Mouse (Mus musculus) thymus, postnatal 4 days (tissue): ENCODE measurements around the gene Sparcl1.

Source experiments
- DNase-seq: peaks from one replicate; pipeline ENCODE4 v3.0.0; 2021

Gene Sparcl1

DNA sequence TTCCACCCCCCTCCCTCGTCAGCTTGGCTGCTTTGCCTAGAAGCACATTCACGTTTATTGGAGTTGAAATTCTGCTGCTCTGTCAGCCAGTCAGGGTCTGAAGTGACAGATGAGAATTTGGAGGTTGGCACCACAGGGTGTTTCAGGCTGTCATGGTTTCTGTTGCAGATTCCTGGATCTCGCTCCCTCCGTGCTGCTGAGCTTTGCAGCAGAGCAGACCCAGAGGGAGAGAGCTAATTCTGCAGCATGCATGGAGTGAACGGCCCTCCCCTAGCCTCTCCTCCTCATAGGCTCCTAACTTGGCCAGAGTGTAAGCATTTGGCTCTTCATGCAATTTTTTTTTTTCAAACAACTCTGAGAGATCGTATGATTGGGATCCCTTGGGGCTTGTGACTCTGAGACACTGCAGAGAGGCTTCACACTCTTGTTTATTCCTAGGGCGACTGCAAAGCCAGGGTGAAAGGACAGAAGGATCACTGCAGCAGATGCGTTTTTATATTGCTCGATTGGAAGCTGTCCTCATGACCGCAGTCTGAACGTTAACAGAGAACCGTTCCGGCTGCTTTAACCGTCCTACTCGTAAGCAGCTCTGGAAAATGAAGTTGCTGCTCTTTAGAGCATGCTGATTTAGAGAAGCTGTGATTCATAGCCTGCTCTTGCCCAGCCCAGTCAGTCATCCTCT lies at the start of gene Sparcl1:
TSS of gene Sparcl1 (minus strand) at position 243 of the 682 bp plus-strand sequence.
- no peak for DNase-seq

DNA sequence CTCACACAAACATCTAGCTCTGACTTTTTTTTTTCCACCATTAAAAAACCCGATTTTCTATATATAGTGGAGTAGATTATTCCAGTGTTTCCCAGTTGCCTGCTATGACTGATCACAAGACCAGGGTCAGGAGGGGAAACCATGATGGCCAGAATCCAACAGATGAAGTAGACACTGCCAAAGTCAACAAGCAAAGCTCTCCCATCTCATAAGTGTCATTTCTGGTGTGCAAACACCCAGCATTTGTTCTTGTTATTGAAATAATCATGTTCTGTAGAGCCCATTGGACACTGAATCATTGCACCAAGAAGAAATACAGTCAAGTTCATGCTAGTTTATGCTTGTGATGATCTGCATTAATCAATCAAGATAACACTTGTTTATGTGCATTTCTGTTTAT lies 47.9 kb upstream of the Sparcl1 start:
- no peak for DNase-seq

DNA sequence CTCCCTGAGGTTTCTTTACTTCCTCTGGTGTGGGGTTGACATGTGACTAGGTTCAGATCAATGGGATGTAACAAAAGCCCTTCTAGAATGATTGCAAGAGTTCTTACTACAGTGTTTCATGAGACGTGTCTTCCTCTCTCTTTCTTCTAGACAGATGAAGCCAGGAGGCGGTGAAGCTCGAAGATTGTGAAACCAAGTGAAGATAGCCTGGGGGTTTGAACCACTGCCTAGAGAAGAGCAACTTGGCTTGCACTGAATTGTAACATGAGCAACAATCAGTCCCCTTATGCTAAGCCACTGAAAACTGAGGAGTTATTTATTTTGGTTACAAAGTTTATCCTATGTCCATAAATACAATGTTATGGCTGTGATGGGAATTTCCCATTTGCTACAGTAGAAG lies 47.0 kb upstream of the Sparcl1 start:
- no peak for DNase-seq

DNA sequence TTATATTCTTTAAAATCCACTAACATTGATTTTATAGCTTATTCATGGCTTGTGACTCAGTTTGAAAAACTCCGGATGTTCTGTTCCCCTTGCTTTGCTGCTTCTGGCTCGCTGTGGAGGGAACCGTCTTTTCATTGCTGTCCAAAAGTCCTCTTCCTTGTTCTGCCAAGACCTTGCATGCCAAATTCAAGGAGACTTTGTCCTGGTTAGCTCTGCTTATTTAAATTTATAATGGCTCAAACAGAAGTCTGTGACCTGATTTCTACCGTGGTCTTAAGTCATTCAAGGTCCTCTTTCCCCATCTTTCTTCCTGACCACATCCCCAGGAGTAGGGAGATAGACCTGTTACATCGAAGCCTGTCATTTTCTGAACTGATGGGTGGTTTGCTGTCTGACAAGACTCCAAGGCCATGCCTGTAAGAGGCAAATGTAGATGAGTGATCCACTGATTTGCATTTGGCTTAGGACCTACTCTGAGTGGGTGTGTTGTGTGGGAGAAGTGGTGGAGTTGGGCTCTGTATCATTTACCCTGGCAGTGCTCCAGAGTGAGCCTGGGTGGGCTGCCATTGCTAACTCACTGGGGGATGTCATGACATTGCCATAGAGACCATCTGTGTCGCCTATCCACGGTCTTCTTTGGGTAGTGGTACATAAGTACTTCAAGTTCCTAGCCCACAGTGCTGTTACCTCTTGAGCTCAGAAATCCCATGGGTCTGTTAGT lies 45.0 kb upstream of the Sparcl1 start:
- DNase-seq, result no peak

DNA sequence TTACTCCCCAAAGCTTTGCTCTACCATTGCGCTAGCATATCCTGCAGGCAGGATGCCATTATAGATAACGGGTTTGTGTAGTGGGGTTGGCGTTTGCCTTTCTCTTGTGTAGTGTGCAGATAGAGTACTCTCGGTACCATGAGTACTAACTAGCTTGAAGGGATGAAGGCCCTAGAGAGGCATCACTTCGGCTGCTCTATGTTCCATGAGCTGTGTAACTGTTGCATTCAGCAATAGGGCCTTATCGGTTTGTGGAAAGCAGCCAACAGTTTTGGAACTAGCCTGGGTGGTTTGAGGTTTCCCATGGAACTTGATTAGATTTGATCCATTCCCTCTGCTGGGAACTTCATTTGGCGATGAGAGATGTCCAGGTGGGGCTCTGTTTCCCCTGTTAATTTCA lies 44.2 kb upstream of the Sparcl1 start:
- DNase-seq, result no peak

DNA sequence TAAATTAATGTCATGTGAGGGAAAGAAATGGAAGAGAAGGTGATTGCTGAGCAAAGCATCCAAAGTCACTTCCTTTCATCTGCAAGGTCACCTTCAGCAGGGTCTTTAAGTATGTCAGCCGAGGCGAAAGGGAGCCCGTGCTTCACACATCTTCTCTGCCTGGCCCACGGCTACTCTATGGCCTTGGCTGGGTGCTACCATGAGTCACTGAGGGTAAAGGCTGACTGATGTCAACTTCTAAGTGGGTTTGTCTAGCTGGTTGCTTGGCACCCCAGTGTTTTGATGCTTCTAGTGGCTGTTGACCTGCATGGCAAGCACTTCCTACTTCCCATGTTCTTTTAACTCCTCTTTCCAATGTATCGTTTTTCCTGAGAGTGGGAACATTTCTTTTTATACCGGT lies 36.7 kb upstream of the Sparcl1 start:
- no peak for DNase-seq

DNA sequence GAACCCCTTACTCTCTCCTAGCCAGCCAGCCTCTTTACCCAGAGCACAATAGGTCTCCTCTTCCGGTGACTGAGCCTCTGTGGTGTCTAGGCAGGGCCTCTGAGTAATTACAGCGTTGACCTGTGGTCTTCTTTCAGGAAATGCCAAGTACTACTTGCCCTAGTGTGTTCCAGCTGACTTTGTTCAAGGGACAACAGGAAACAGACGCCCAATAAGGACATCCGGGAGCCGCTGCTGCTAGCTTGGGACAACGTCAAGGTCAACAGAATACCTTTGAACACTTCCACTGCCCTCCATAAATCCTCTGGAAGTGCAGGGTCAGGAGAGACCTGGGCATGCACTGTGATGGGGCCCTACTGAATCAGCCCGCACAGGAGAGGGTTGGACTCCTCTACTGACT lies 35.8 kb upstream of the Sparcl1 start:
- DNase-seq, result no peak

DNA sequence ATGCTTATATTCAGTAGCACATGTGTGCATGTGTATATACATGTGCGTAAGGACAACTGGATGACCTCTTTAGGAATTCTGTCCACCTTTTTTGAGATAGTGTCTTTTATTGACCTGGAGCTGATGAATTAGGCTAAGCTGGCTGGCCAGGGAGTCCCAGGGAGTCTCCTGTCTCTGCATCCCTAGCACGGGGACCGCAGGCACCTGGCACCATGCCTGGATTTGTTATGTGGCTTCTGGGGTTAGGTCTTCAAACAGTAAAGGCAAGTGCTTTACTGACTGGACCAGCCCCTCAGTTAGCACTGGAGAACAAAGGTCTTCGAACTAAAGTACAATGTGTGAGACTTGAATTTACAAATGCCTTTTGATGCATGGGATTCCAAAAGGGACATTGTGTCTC lies 30.5 kb upstream of the Sparcl1 start:
- DNase-seq, result no peak

DNA sequence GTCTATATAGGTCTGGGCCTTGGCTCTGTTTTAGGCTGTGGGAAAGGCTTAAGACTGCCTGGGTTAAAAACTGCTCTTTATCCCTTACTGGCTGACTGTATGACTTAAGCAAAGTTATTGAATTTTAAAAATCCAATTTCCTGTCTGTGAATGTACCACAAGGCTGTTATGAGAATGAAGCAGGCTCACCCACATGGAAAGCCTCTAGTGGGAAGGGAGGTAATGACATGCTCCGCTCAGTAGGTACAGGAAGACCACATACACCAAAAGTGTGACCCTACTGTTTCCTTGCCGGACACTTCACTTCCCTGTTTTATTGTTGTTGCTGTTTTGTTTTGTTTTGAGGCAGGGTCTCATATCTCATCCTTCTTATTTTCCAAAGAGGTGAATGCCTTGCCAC lies 27.5 kb upstream of the Sparcl1 start:
- no peak for DNase-seq

DNA sequence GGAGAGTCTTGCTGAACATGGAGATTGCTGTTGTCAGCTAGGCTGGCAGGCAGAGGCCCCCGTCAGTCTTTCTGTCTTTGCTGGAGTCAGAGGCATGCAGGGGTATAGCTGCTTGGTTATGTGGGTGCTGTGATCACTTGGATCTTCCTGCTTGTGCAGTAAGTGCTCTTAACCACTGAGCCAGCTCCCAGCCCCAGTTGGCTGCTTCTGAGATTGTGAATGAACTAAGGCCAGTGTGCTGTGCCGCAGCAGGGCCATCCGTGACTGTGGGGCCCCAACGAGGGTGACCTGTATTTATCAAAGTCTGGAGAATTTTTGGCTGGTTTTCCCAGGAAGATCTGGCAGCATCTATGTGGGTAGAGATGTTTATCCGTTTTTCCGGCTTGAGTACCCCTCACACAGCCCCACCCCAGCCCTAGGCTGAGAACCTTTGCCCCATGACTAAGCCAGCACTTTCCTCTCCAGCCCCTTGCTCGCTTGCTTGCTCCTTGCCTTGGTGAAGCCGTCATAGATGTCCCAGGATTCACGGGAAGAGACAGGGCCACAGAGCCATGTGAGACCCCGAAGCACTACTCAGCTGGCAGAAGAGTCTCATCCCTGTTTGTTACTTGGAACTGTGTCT lies 24.5 kb upstream of the Sparcl1 start:
- no peak for DNase-seq

DNA sequence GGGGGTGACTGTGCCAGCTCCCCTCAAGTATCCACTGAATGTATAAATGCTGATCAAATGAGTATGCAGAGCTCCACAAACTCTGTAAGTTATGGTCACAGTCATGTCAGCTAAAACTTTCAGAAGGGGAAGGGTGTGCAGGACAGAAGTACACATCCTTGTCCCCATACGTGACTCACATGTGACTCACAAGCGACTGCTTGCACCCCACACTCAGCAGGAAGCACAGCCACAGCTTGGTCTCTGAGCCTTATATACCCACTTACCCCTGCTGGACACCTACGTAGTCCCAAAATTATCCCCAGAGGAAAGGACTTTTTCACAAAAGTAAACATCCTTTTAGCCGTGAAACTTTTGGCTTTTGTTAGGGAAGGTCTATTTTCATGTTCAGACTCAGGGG lies 20.2 kb upstream of the Sparcl1 start:
- DNase-seq, result no peak

DNA sequence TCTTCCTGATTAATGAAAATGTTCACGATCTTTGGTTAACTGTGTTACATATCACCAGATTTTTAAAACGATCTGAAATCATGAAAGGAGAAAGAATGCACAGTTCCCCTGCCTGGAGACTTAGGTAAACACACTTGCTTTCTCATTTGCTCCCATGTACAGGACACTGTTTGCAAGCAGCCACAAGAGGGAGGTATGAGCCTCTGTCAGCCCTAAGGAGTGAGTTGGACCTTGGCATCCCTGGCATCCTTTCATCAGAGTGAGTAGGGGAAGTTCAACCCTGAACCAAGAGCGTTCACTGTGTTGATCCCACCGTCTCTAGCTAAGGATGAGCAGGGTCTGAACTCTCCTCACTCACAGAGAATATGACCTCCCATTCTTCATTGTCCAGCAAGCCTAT lies 18.0 kb upstream of the Sparcl1 start:
- no peak for DNase-seq

DNA sequence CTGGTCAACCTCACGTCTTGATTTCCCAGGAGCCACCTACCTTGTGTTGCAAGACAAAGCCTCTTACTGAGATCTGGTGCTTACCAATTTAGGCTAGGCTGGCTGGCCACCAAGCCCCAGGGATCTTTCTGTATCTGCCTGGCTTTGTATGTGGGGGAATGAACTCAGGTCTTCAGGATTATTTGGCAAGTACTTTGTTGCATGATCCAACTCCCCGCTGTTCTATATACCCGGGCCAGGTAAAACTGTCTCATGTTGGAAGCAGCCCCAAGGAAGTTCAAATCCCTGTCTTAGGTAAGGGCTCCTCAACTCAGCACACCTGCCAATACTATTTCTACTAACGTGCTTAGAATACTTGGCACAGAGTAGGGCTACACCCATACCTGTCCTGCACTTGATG lies 17.4 kb upstream of the Sparcl1 start:
- DNase-seq, result no peak

DNA sequence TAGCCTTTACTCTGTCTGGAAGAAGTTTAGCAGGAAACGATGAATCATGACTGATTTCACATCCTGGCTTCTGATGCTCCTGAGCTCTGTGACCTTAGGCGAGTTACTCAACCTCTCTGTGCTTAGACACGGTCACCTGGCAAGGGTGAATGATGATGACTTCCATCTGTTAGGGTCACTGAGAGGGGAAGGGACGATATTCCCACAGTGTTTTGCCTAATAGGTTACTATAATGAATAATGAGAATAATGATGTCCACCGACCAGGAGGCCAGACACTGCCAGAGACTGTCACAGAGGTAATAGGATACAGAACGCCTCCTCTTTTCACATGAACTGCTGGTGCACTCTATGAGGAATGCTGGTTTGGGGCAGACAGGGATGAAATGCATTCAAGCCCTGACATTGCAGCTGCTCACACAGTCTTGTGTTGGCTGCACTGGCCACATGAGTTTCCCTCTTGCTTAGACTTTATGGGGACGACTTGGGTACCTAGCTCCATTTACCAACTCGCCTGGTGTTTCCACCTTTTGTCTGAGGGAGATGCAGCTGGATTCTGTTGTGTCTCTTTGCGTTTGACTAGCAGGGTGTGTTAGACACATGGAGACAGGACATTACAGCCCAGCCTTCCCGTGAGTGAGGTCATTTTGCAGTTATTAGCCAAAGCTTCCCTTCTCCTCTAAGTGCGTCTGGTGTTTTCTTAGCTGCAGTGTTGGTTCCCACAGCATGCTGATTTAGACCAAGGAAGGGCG lies 14.9 kb upstream of the Sparcl1 start:
- DNase-seq, result no peak

DNA sequence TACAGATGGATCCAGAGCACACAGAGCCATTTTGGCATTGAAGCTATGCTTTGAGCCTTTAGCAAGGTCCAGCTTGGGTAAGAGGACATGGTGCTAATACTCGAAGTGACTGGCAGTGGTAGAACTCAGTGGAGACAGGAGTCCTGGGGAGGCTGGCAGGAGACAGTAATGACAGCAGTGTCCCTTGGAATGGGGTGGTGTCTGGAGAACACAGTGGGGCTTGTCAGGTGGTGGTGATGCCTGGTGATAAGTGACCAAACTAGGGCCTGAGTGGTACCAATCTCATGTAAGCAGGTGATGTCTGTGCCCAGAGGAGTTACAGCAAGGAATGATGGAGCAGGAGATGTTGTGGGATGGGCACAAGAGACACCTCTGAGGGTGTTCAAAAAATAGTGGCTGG lies 13.8 kb upstream of the Sparcl1 start:
- DNase-seq, result no peak

DNA sequence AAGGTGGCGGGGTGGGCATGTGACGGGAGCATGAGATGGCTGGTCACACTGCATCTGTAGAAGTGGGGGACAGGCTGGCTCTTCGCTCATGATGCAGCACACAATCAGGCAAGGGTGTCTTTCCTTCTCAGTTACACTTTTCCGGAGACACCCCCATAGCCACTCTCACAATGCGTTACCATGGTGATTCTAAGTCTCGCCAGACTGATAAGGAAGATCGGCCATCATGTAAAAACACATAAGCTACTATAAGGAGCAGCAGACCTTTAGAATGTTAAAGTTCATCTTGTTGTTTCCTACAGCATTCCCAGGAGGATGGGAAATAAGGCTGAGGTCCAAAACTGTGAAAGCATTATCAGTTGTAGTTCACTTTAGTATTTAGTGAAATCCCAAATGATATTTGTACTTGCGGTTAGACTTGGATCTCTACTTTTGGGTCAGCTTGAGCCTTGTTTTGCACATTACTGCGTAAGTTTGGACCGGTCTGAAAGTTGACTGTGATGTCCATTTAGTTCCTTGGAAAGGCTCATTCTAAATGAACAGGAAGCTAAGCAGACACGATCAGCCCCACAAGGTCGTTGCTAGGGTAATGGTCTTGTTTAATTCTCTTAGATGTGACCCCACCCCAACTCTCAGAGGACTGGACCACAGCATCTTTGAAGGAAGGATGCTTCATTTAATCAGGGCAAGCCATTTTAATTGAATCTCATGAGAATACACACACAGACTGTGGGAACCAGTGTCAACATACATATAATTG lies 13.2 kb upstream of the Sparcl1 start:
- DNase-seq, result no peak

DNA sequence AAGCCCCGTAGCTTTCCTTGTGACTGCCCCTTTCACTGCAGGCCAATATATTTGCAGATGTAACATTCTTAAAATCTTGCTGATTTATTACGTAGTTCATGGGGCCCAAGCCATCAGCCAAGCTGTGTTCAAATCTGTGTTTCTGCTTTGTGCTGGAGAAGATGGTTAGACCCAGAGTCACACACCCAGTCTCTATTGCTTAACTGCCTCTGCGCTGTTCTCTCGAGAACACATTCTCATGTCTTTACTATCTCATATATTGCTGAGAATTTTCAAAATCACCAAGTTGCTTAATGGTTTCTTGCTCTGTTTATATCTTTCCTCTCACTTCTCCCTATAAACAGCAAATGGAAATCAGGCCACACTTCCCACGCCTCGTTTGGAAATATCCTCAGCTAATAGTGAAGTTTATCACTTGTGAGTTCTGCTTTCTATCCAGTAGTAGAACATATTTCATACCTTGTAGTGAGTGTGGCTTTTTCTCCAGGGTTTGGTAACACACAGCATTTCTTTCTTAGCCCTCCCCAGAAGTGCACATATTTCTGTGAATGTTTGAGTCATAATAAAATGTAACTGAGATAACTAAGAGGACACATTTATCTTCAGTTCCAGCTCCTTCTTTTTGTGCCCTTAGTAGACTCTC lies 10.6 kb upstream of the Sparcl1 start:
- DNase-seq, result no peak

DNA sequence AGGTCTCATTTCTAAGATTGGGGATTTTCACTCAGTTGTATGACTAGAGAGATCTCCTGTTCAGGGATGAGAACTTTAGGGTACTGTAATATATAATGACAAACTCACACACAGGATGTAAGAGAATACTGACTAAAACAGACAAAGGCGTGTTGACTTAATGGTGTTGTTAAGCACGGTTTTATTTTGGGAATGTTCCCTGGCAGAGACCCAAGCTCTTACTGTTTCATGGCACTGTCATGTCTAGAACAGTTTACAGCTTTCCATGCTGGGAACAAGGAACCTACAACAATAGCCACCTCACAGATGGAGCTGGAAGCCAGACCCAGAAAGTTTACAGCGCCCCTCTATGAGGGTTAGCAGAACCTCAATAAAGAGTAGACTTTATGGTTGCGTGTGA lies 2.4 kb upstream of the Sparcl1 start:
- no peak for DNase-seq

DNA sequence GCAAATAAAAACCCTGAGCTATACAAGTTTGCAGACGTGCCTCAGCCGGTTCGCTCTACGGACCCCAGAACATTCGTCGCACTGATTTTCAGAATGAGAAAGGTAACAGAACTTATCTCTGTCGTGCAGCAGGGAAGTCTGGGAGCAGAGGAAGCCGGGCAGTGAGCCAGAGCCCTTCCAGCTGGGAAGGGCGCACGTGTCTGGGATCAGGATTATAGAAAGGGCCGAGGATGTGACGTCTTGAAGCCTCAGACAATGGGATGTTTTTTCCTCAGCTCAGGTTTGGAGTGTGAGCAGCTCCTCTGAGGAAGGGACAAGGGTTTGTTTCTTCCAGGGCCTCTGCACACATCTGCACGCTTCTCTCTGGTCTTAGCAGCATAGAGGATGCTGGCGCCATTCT lies 1.6 kb upstream of the Sparcl1 start:
- no peak for DNase-seq

DNA sequence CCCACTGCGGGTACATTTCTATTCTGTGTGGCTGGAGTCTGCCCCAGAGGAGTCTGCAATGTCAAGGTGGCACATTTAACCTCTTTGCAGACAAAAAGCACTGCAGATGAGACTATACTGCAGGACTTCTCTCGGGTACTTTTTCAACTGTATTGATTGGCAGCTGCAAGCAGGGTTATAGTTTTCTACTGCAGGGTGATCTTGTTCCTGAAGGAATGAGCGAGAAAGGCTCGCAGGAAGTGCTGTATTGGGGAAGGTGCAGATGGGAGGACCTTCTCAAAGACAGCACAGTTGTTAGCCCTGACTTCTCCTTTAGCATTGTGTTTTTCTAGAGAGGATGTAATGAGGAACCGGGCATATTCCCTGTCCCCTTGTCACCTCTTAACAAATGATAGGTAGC lies 1.0 kb downstream of the Sparcl1 start:
- no peak for DNase-seq

DNA sequence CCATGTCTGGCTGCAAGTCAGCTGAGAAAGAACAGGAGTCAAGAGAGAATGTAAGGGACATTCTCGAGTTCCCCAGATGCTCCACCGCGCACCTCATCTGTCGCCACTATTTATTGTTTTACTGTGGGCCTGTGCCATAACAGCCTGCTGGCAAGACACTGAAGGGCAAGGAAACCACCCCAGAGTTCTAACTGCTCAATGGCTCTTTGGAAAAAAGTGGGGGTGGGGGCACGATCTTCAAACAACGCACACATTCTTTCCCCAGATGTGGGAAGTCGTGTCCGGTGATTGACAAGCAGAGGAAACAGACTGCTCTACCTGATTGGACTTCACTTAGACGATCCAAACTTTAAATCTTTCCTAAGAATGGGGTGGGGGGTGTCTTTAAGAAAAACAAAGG lies 1.5 kb downstream of the Sparcl1 start:
- DNase-seq, result no peak

DNA sequence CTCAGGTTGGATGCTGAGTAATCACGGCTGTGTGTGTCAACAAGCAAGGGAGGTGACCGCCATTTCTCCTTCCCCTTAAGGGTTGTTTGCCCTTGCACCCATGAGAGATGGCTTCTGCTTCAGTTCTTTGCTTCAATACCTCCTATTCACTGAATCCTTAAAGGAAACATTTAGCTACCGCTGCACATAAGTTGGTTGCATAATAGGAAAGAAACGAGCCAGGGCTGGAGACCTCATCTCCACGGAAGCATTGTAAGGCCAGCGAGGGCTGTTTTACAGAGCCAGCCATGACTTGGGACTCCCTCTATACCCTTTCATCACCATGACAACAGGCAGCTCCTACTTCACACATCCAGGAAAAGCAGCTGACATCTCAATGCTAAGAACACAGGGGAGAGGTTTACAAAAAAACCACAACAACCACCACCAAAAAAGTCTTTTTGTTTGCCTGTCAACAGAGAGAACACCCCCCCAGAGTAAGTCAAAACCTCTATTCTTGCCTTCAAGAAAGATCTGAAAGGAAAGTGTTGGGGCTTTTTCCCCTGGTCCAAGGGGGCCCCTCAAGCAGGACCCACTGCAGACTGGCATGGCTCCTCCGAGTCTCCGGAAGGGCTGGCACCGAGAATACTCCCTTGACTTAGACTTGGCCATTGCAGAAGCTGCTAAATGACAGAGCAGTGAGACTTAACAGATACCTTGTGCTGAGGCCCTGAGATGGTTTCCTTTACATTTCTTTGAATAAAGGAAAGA lies 3.2 kb downstream of the Sparcl1 start:
- DNase-seq, result no peak
